ENCODE assay signal across 26 mouse cellular contexts in genomic region chr10:96880771-96881170, GRCm38 (mm10).
A peak's percentile ranks its signal among the peaks of the same experiment; 100 is the strongest.
DNase-seq lines count a peak whose midpoint lies in the region; ATAC-seq and TF ChIP-seq lines count a peak whose summit lies in the region.
"Had no signal": no experiment of that assay in that cellular context is flagged by ENCODE, and none has a peak within 500 bp of the region (broad histone marks: within the 10 kb centered on the region; RNA-seq: fewer than 3 reads in every experiment).

No protein-coding gene starts in this region.

- H3K27me3 ChIP-seq in forebrain, postnatal 0 days (ENCODE audit: insufficient read depth, low read length) = no peaks in the 10 kb centered on the region
- no peaks in the 10 kb centered on the region for H3K27me3 ChIP-seq in forebrain, embryonic 11.5 days (ENCODE audit: control insufficient read depth, insufficient read depth, low read length)
- no peaks in the 10 kb centered on the region for H3K27me3 ChIP-seq in hindbrain, embryonic 10.5 days (ENCODE audit: insufficient read depth, poor library complexity, severe bottlenecking)
- H3K27me3 ChIP-seq in hindbrain, embryonic 13.5 days = no peaks in the 10 kb centered on the region
- H3K27me3 ChIP-seq: embryonic facial prominence, embryonic 15.5 days; heart, embryonic 15.5 days; intestine, embryonic 15.5 days; limb, embryonic 15.5 days; stomach, embryonic 15.5 days had no signal

- WGBS in forebrain, postnatal 0 days = 39% methylated on average over 5 of the region's 5 CpGs
- WGBS in forebrain, embryonic 11.5 days = 66% methylated on average over 5 of the region's 5 CpGs
- WGBS in hindbrain, embryonic 10.5 days = 87% methylated on average over 5 of the region's 5 CpGs
- 74% methylated on average over 5 of the region's 5 CpGs for WGBS in hindbrain, embryonic 13.5 days

- DNase-seq in cerebellum, postnatal 10 days = peak; percentile 11 to 24
- DNase-seq in cerebellum, postnatal 36 days = no peak
- DNase-seq in forebrain, postnatal 0 days = peak; percentile 44
- no peak for DNase-seq in forebrain, embryonic 11.5 days (ENCODE audit: low spot score)
- DNase-seq in hindbrain, embryonic 10.5 days (ENCODE audit: low spot score) = no peak
- peak; percentile 16 for DNase-seq in right cerebral cortex, postnatal 4 days
- no peak for DNase-seq in right cerebral cortex, adult 18-20 months
- DNase-seq: adrenal gland, postnatal 25 days; cerebellum, adult 11 months; embryo, embryonic 11 days; gastrocnemius, postnatal 10 days; kidney, adult 8-10 months; kidney, postnatal 10 days; left cerebral cortex, postnatal 4 days; lung, embryonic 14.5 days; lung, postnatal 4 days; thymus, adult 18-20 months; thymus, postnatal 36 days had no signal

- no peaks in the 10 kb centered on the region for H3K9me3 ChIP-seq in forebrain, postnatal 0 days (ENCODE audit: low read length)
- H3K9me3 ChIP-seq in forebrain, embryonic 11.5 days (ENCODE audit: control insufficient read depth, low read length) = no peaks in the 10 kb centered on the region
- H3K9me3 ChIP-seq in hindbrain, embryonic 10.5 days = no peaks in the 10 kb centered on the region
- H3K9me3 ChIP-seq in hindbrain, embryonic 13.5 days = no peaks in the 10 kb centered on the region
- H3K9me3 ChIP-seq: embryonic facial prominence, embryonic 15.5 days; heart, embryonic 15.5 days; intestine, embryonic 15.5 days; limb, embryonic 15.5 days; stomach, embryonic 15.5 days had no signal

- no peak overlapping the region for H3K9ac ChIP-seq in forebrain, postnatal 0 days
- H3K9ac ChIP-seq in forebrain, embryonic 11.5 days (ENCODE audit: low read length) = no peak overlapping the region
- H3K9ac ChIP-seq in hindbrain, embryonic 13.5 days = no peak overlapping the region
- H3K9ac ChIP-seq: embryonic facial prominence, embryonic 15.5 days; heart, embryonic 15.5 days; intestine, embryonic 15.5 days; limb, embryonic 15.5 days; liver, embryonic 14.5 days; lung, embryonic 14.5 days; stomach, embryonic 15.5 days had no signal

- H3K36me3 ChIP-seq in forebrain, postnatal 0 days (ENCODE audit: insufficient read depth) = no peaks in the 10 kb centered on the region
- H3K36me3 ChIP-seq in forebrain, embryonic 11.5 days (ENCODE audit: control insufficient read depth, insufficient read depth, low read length) = no peaks in the 10 kb centered on the region
- no peaks in the 10 kb centered on the region for H3K36me3 ChIP-seq in hindbrain, embryonic 10.5 days
- no peaks in the 10 kb centered on the region for H3K36me3 ChIP-seq in hindbrain, embryonic 13.5 days
- H3K36me3 ChIP-seq: embryonic facial prominence, embryonic 15.5 days; heart, embryonic 15.5 days; intestine, embryonic 15.5 days; limb, embryonic 15.5 days; stomach, embryonic 15.5 days had no signal

- TF ChIP-seq CTCF in forebrain, postnatal 0 days (IDR thresholded peaks at IDR 0.05; ENCODE audit: low read depth) = no peak

- ATAC-seq in forebrain, postnatal 0 days = no peak
- no peak for ATAC-seq in forebrain, embryonic 11.5 days (replicated peaks; ENCODE audit: low FRiP score)
- ATAC-seq in hindbrain, embryonic 13.5 days (ENCODE audit: low FRiP score) = no peak
- ATAC-seq: hindbrain, embryonic 16.5 days; intestine, embryonic 15.5 days had no signal

- H3K4me2 ChIP-seq in forebrain, postnatal 0 days (ENCODE audit: low read depth) = no peak overlapping the region
- H3K4me2 ChIP-seq in forebrain, embryonic 11.5 days (ENCODE audit: low read depth, low read length, severe bottlenecking) = no peak overlapping the region
- H3K4me2 ChIP-seq in hindbrain, embryonic 13.5 days = no peak overlapping the region
- H3K4me2 ChIP-seq: embryonic facial prominence, embryonic 15.5 days; heart, embryonic 15.5 days; intestine, embryonic 15.5 days; limb, embryonic 15.5 days; lung, embryonic 14.5 days; stomach, embryonic 15.5 days had no signal

- H3K27ac ChIP-seq in forebrain, postnatal 0 days (ENCODE audit: low read depth, low read length) = no peak overlapping the region
- no peak overlapping the region for H3K27ac ChIP-seq in forebrain, embryonic 11.5 days (ENCODE audit: low read depth, low read length)
- peak overlapping the region; percentile 75 for H3K27ac ChIP-seq in hindbrain, embryonic 10.5 days
- no peak overlapping the region for H3K27ac ChIP-seq in hindbrain, embryonic 13.5 days
- H3K27ac ChIP-seq: embryonic facial prominence, embryonic 15.5 days; heart, embryonic 15.5 days; intestine, embryonic 15.5 days; limb, embryonic 15.5 days; liver, embryonic 14.5 days; stomach, embryonic 15.5 days had no signal

- peaks cover 5% of the 10 kb centered on the region; the same call in 1 of the 2 replicates for H3K4me1 ChIP-seq in forebrain, postnatal 0 days (ENCODE audit: insufficient read depth)
- H3K4me1 ChIP-seq in forebrain, embryonic 11.5 days (replicated peaks; ENCODE audit: control insufficient read depth, insufficient read depth, low read length) = no peaks in the 10 kb centered on the region
- H3K4me1 ChIP-seq in hindbrain, embryonic 10.5 days (replicated peaks) = peaks cover 16% of the 10 kb centered on the region
- 0 out of 2 replicates have a peak, but pooled peaks cover 9% of the 10 kb centered on the region for H3K4me1 ChIP-seq in hindbrain, embryonic 13.5 days (replicated peaks)
- H3K4me1 ChIP-seq: embryonic facial prominence, embryonic 15.5 days; heart, embryonic 15.5 days; intestine, embryonic 15.5 days; stomach, embryonic 15.5 days had no signal

- no peak overlapping the region for H3K4me3 ChIP-seq in forebrain, postnatal 0 days (ENCODE audit: low read depth, low read length)
- H3K4me3 ChIP-seq in forebrain, embryonic 11.5 days (ENCODE audit: low read depth, low read length) = no peak overlapping the region
- no peak overlapping the region for H3K4me3 ChIP-seq in hindbrain, embryonic 10.5 days
- no peak overlapping the region for H3K4me3 ChIP-seq in hindbrain, embryonic 13.5 days
- H3K4me3 ChIP-seq: embryonic facial prominence, embryonic 15.5 days; heart, embryonic 15.5 days; intestine, embryonic 15.5 days; limb, embryonic 15.5 days; stomach, embryonic 15.5 days had no signal

Comparison
In these comparisons a context has a peak if more than half of its experiments do, and no peak if none do; other contexts are left out.
1. DNase-seq: peak in cerebellum, postnatal 10 days (2 of 2), forebrain, postnatal 0 days (single experiment) and right cerebral cortex, postnatal 4 days (single experiment); none in cerebellum, postnatal 36 days (0 of 2), forebrain, embryonic 11.5 days (single experiment), hindbrain, embryonic 10.5 days (single experiment) and right cerebral cortex, adult 18-20 months (single experiment).